Mouse (Mus musculus): ENCODE measurements at regions not wholly inside any gene's neighbourhood (a gene's known extent, or its start where the extent isn't known, plus 50 kb on each side); places are given as distances from the start of the nearest gene placed in this dataset.

DNA sequence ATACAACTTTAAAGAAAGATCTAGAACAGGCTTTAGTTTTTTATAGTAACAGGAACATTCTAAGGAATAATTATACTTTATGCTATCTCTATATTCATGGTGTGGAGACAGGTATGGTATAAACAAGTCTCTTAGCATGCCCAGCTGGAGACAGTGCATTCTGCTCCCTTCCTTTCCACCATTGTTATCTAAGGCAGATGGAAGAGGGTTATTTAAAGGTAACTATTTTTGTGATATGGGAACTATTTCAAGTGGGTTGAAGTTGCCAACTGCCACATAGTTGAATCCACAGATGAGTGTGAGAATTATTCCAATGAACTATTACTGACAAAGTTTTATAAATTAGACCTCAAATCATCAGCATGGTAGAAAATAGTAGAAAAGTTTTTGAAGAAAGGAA lies 148.9 kb upstream of the Rasa1 start:
- no peak for TF ChIP-seq CTCF (IDR thresholded peaks at IDR 0.05; ENCODE audit: low read depth)
- peak; percentile 66; the same call in 1 of the 2 replicates for TF ChIP-seq EP300 (IDR thresholded peaks at IDR 0.05; ENCODE audit: low read depth)

Data from heart, postnatal 0 days (tissue).